Mouse (Mus musculus) hindbrain, embryonic 14.5 days (tissue): ENCODE data around the gene Wdfy2. TPM values are rescaled to one million over a fixed set of nuclear protein-coding genes. Genes with fewer than 3 reads are reported as not detected.

Source experiments
- microRNA-seq: library from miRNA; unstranded; fragments of <30 nt; microRNA quantifications from one replicate; pipeline ENCODE4, GENCODE M21; 2016
- polyA plus RNA-seq: library from polyadenylated mRNA; unstranded; fragments of >200 nt; fragmentation: Nextera tagmentation; extraction: Ambion mirVana; gene quantifications from 2 replicates; pipeline ENCODE4 v1.2.1, GENCODE M21; 2014

Wdfy2 gene
- polyA plus RNA-seq, 1 experiment from 2014 or later, result 12.0 TPM

Small RNAs within 50 kb of the gene (microRNA-seq; reads per million reads assigned to microRNA genes)
- gene Mir6541, result not detected
- 0.48 reads per million for gene Mir8098

Other genes starting within 250 kb of the Wdfy2 start
- 0.13 TPM in 1 of 2 replicates, not detected in the other for gene Serpine3, start 174.0 kb upstream of the Wdfy2 start, polyA plus RNA-seq
- gene Ints6, start 76.5 kb upstream of the Wdfy2 start, polyA plus RNA-seq, result 21.8 and 24.7 TPM in 2 replicates
- not detected in 2 replicates for gene Defb48, start 146.8 kb downstream of the Wdfy2 start, polyA plus RNA-seq
- not detected in 2 replicates for gene Defb47, start 160.4 kb downstream of the Wdfy2 start, polyA plus RNA-seq
- gene Defb43, start 174.1 kb downstream of the Wdfy2 start, polyA plus RNA-seq, result not detected in 2 replicates
- 0.13 TPM in 1 of 2 replicates, not detected in the other for gene Defb42, start 209.3 kb downstream of the Wdfy2 start, polyA plus RNA-seq
- gene Defb30, start 212.3 kb downstream of the Wdfy2 start, polyA plus RNA-seq, result not detected in 2 replicates